Mouse (Mus musculus) hindbrain, embryonic 11.5 days (tissue): Measurements from ENCODE around the gene Slc2a13. TPM values are rescaled to one million over a fixed set of nuclear protein-coding genes. Genes with fewer than 3 reads are reported as not detected.

Source experiments
- polyA plus RNA-seq: library from polyadenylated mRNA; unstranded; fragments of >200 nt; fragmentation: Nextera tagmentation; extraction: Ambion mirVana; gene quantifications from 2 replicates; pipeline ENCODE4 v1.2.1, GENCODE M21; 2014

Slc2a13 gene
- polyA plus RNA-seq, 1 experiment from 2014 or later = 1.5 TPM

Other genes with a start within 250 kb of the Slc2a13 start
- gene Lrrk2, start 99.9 kb upstream of the Slc2a13 start, polyA plus RNA-seq = 3.4 and 4.7 TPM in 2 replicates